Mouse (Mus musculus) ES-E14 (cell line): Measurements from ENCODE around the gene Krt80.

Experiments
- CHD2 ChIP-seq: IDR thresholded peaks from 2 replicates; pipeline ENCODE4 v1.6.1; 2014; ENCODE audit warnings: mild to moderate bottlenecking, low read depth, low read length, inconsistent platforms
- HCFC1 ChIP-seq: IDR thresholded peaks from 2 replicates; pipeline ENCODE4 v1.6.1; 2012; ENCODE audit warnings: low read length, inconsistent platforms, borderline replicate concordance; ENCODE audit not compliant: insufficient read depth
- ZC3H11A ChIP-seq: IDR thresholded peaks from 2 replicates; pipeline ENCODE4 v1.6.1; 2012; ENCODE audit warnings: low read depth, mild to moderate bottlenecking, inconsistent platforms, low read length, borderline replicate concordance

- TF ChIP-seq CHD2 (no peak), HCFC1 (no peak), ZC3H11A (no peak)
These were observed 70.4 kb downstream of the Krt80 start for GRCm38 (mm10) chr15:101299480-101299960.
